In genomic region chr11:64618631-64619385, GRCm38 (mm10) we compare ENCODE assay signal across 13 mouse cellular contexts.
A peak's percentile ranks its signal among the peaks of the same experiment; 100 is the strongest.
DNase-seq lines count a peak whose midpoint lies in the region; ATAC-seq lines count a peak whose summit lies in the region.
"Had no signal": no experiment of that assay in that cellular context is flagged by ENCODE, and none has a peak within 500 bp of the region (broad histone marks: within the 10 kb centered on the region; RNA-seq: fewer than 3 reads in every experiment).

No protein-coding gene starts in this region.

- H3K4me3 ChIP-seq in hindbrain, embryonic 13.5 days: no peak overlapping the region
- H3K4me3 ChIP-seq: midbrain, embryonic 13.5 days; neural tube, embryonic 15.5 days had no signal

- H3K9ac ChIP-seq in hindbrain, embryonic 13.5 days: no peak overlapping the region
- H3K9ac ChIP-seq: liver, embryonic 14.5 days; midbrain, embryonic 13.5 days; neural tube, embryonic 15.5 days had no signal

- no peaks in the 10 kb centered on the region for H3K4me1 ChIP-seq in hindbrain, embryonic 13.5 days (replicated peaks)
- H3K4me1 ChIP-seq: midbrain, embryonic 13.5 days had no signal

- no peak overlapping the region for H3K4me2 ChIP-seq in hindbrain, embryonic 13.5 days
- H3K4me2 ChIP-seq: midbrain, embryonic 13.5 days; neural tube, embryonic 15.5 days had no signal

- peak; percentile 45 for DNase-seq in Muller cell, postnatal 12 days (ENCODE audit: inconsistent ontology term)
- DNase-seq in heart, postnatal 25 days (ENCODE audit: low spot score): peak; percentile 10
- peak; percentile 17 to 49 for DNase-seq in kidney, postnatal 25 days
- DNase-seq in natural killer cell, adult 2 months (ENCODE audit: low spot score in 2 of 2): no peak
- no peak for DNase-seq in spleen, postnatal 10 days (ENCODE audit: low spot score in 2 of 2)
- DNase-seq: adrenal gland, adult 8-10 months; cerebellum, adult 9-11 months had no signal

- 0 out of 2 replicates have a peak, but pooled peaks have one; percentile 22 for ATAC-seq in common myeloid progenitor, adult 5-6 weeks (replicated peaks; ENCODE audit: low read depth, poor library complexity, severe bottlenecking)
- ATAC-seq in hindbrain, embryonic 13.5 days (ENCODE audit: low FRiP score): no peak
- ATAC-seq in megakaryocyte, adult 5-6 weeks (ENCODE audit: poor library complexity, severe bottlenecking): no peak
- ATAC-seq: midbrain, embryonic 13.5 days had no signal

- 71% methylated on average over 5 of the region's 5 CpGs for WGBS in hindbrain, embryonic 13.5 days

- H3K9me3 ChIP-seq in hindbrain, embryonic 13.5 days: no peaks in the 10 kb centered on the region
- H3K9me3 ChIP-seq: midbrain, embryonic 13.5 days; neural tube, embryonic 15.5 days had no signal

- intact Hi-C loops in heart, postnatal 25 days (cut with DNase I): no loop called here

- H3K27me3 ChIP-seq in hindbrain, embryonic 13.5 days: no peaks in the 10 kb centered on the region
- H3K27me3 ChIP-seq: midbrain, embryonic 13.5 days; neural tube, embryonic 15.5 days had no signal

- H3K27ac ChIP-seq in hindbrain, embryonic 13.5 days: no peak overlapping the region
- H3K27ac ChIP-seq: liver, embryonic 14.5 days; midbrain, embryonic 13.5 days; neural tube, embryonic 15.5 days had no signal

- H3K36me3 ChIP-seq in hindbrain, embryonic 13.5 days: no peaks in the 10 kb centered on the region
- H3K36me3 ChIP-seq: midbrain, embryonic 13.5 days; neural tube, embryonic 15.5 days had no signal

Comparison
In these comparisons a context has a peak if more than half of its experiments do, and no peak if none do; other contexts are left out.
1. DNase-seq: peak in Muller cell, postnatal 12 days (single experiment), heart, postnatal 25 days (single experiment) and kidney, postnatal 25 days (2 of 2); none in natural killer cell, adult 2 months (0 of 2) and spleen, postnatal 10 days (0 of 2).